Mouse (Mus musculus): ENCODE data around the gene Insl6.

- peak; percentile 46; the same call in 1 of the 2 replicates for TF ChIP-seq HCFC1 (IDR thresholded peaks at IDR 0.05; ENCODE audit: low read depth, low read length)
- TF ChIP-seq CTCF (conservative IDR thresholded peaks at IDR 0.05 in 1 of 2, IDR thresholded peaks at IDR 0.05 in 1 of 2; ENCODE audit: low read depth in 2 of 2, low read length in 2 of 2), result no peak
- no peak for TF ChIP-seq NELFE (IDR thresholded peaks at IDR 0.05; ENCODE audit: low read depth, low read length)
- TF ChIP-seq JUND (conservative IDR thresholded peaks at IDR 0.05; ENCODE audit: low read depth, low read length), result peak; percentile 87
These were observed 39.9 kb upstream of the Insl6 start for GRCm38 (mm10) chr19:29365105-29365504.

Measured in CH12.LX (cell line).